Mouse (Mus musculus) central nervous system, embryonic 14 days (tissue): ENCODE measurements around the gene Olfr520. TPM values are rescaled to one million over a fixed set of nuclear protein-coding genes. Genes with fewer than 3 reads are reported as not detected.

Experiments
- polyA plus RNA-seq: library from polyadenylated mRNA; depleted of rRNA; stranded (reverse); fragments of >200 nt; gene quantifications from 2 replicates; pipeline ENCODE4 v1.2.3, GENCODE M21; 2012; rRNA removed

Gene Olfr520
- 0.13 TPM in 1 of 2 replicates, not detected in the other for polyA plus RNA-seq

GRCm38 (mm10) chr7:99729973-99730372 lies at the start of gene Olfr520:
Gene Olfr520 (plus strand): TSS chr7:99730273.

DNA sequence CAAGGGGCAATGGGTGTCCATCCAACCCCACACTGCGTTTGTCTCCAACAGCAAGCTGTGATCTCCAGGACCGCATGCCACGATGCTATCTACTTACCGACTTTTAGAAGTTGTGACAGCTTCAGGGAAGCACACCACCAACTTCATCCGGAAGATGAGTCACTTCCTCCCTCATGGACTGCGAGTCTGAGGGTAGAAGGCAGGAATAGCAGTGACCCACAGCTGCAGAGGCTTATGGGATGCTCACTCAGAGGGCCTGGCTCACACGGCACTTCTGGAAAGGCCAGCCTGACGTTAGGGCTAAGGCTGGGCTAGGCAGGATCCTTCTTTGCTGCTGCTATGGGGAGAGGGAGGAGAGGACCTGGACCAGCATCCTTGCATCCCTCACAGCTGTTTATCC lies 18.9 kb upstream of the Olfr520 start, which contains the start of gene Slco2b1:
TSS of gene Slco2b1 (minus strand) at position 175 of the 400 bp plus-strand sequence.

GRCm38 (mm10) chr7:99763207-99763606 lies 33.1 kb downstream of the Olfr520 start, which contains the start of gene Olfr521:
Gene Olfr521 (plus strand): TSS chr7:99763507.

Other genes with a start within 250 kb of the Olfr520 start
- gene Rps3, start 246.5 kb upstream of the Olfr520 start, polyA plus RNA-seq = 859 and 869 TPM in 2 replicates
- gene Arrb1, start 194.8 kb upstream of the Olfr520 start, polyA plus RNA-seq = 41.2 and 42.0 TPM in 2 replicates
- 0.69 and 1.7 TPM in 2 replicates for gene Tpbgl, start 103.2 kb upstream of the Olfr520 start, polyA plus RNA-seq
- gene Slco2b1, start 18.9 kb upstream of the Olfr520 start, polyA plus RNA-seq = 6.0 and 6.2 TPM in 2 replicates
- not detected in 2 replicates for gene Olfr521, start 33.2 kb downstream of the Olfr520 start, polyA plus RNA-seq
- 1.8 and 2.1 TPM in 2 replicates for gene Neu3, start 98.1 kb downstream of the Olfr520 start, polyA plus RNA-seq
- 0.49 and 0.52 TPM in 2 replicates for gene Xrra1, start 128.8 kb downstream of the Olfr520 start, polyA plus RNA-seq
- gene Spcs2, start 133.2 kb downstream of the Olfr520 start, polyA plus RNA-seq = 100 and 114 TPM in 2 replicates